Mouse (Mus musculus) cortical plate, adult 2 months (tissue): ENCODE data around the gene Ddi2.

Source experiments
- CTCF ChIP-seq: fragments of 200-500 bp; IDR thresholded peaks from 2 replicates; pipeline ENCODE4 v1.5.1; 2011; ENCODE audit warnings: mild to moderate bottlenecking, control low read depth, low read length; ENCODE audit not compliant: insufficient read depth; ENCODE audit errors: extremely low read depth
- POLR2A ChIP-seq: fragments of 200-500 bp; IDR thresholded peaks from 2 replicates; pipeline ENCODE4 v1.6.1; 2011; ENCODE audit warnings: mild to moderate bottlenecking, low read length, control low read depth; ENCODE audit not compliant: insufficient read depth; ENCODE audit errors: extremely low read depth

- TF ChIP-seq CTCF, result no peak
- TF ChIP-seq POLR2A, result no peak
Observed at GRCm38 (mm10) chr4:141631250-141631649, 92.0 kb downstream of the Ddi2 start.
